Mouse (Mus musculus) forebrain, embryonic 12.5 days (tissue): ENCODE measurements around the gene Brdt. TPM values are rescaled to one million over a fixed set of nuclear protein-coding genes. Genes with fewer than 3 reads are reported as not detected.

Experiments used
- polyA plus RNA-seq: library from polyadenylated mRNA; unstranded; fragments of >200 nt; fragmentation: Nextera tagmentation; extraction: Ambion mirVana; gene quantifications from 2 replicates; pipeline ENCODE4 v1.2.1, GENCODE M21; 2016

The Brdt gene
- polyA plus RNA-seq, 1 experiment from 2014 or later, result 1.4 TPM

Other genes starting within 250 kb of the Brdt start
- gene Tgfbr3, start 41.5 kb upstream of the Brdt start, polyA plus RNA-seq, result 4.0 and 5.7 TPM in 2 replicates
- 0.56 and 0.98 TPM in 2 replicates for gene Ephx4, start 71.6 kb downstream of the Brdt start, polyA plus RNA-seq
- gene Lpcat2b, start 100.4 kb downstream of the Brdt start, polyA plus RNA-seq, result not detected in 2 replicates
- gene Btbd8, start 106.8 kb downstream of the Brdt start, polyA plus RNA-seq, result 10.9 and 13.2 TPM in 2 replicates
- gene Gm42669, start 176.5 kb downstream of the Brdt start, polyA plus RNA-seq, result 0.32 and 0.49 TPM in 2 replicates
- 0.06 and 0.19 TPM in 2 replicates for gene 1700028K03Rik, start 203.6 kb downstream of the Brdt start, polyA plus RNA-seq